Mouse (Mus musculus) c-Kit-positive CD71-negative TER-119-negative erythroid progenitor cells, embryonic 14.5 days (primary cell): ENCODE data around the gene Atxn2l.
"Not testable (repeated sequence)": the region's sequence is repeated elsewhere in the genome, so short reads cannot be mapped to it uniquely, and the experiment has no call there.

Source experiments
- DNase-seq: peaks from one replicate; pipeline ENCODE4 v3.0.0-alpha.2; 2013; ENCODE audit warnings: low read depth

The Atxn2l gene

DNA sequence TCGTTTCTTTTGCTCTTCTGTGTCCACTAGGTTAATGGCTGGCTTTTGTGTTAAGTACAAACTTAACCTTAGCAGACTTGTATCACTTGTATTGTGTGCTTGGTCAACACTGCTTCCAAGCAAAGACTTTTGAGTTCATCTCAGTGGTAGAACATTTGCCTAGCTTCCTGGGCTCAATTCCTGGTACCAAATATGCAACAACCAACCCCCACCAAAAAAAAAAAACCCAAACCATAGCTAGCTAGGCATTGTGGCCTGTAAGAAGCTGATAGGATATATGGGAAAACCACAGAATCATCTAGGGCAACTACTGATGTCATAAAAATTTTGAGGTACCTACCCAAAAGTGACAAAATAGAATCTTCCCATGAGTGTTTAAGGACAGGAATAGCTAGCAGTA, 12.2 kb downstream of the Atxn2l start:
- DNase-seq, result no peak

DNA sequence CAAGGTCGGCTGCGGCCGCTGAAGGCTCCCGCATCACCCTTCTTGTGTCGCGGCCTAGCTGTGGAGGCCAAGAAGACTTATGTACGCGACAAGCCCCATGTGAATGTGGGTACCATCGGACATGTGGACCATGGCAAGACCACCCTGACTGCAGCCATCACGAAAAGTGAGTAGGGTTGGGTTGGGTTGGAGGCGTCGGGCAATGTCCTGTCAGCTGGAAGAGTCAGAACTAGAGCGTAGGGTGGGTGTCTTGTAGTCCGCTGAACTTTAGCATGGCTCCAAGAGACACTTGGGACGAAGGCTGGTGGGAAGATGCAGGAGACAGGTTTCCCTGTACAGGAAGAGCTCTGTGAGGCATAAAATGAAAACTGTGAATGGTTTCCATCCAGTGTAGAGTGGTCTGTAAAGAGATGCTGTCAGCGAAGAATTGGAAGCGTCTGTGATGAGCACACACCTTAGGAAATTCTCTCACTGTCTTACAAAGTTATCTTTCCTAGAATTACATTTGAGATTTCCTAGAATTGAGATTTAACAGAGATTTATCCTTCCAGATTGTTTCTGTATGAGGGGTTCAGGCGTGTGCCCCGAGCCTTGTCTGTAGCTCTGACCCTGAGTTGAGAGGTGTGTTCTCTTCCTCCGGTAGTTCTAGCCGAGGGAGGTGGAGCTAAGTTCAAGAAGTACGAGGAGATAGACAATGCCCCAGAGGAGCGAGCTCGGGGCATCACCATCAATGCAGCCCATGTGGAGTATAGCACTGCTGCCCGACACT, 15.4 kb downstream of the Atxn2l start:
- not testable (repeated sequence) for DNase-seq

- peak; percentile 91 for DNase-seq
Observed at GRCm38 (mm10) chr7:126487052-126487483, 16.2 kb downstream of the Atxn2l start, which contains the start of gene Tufm. Tufm (plus strand) TSS chr7:126487361.

- no peak for DNase-seq
Observed at GRCm38 (mm10) chr7:126482392-126482871, 20.8 kb downstream of the Atxn2l start.

- no peak for DNase-seq
Observed at GRCm38 (mm10) chr7:126481699-126482098, 21.5 kb downstream of the Atxn2l start.

- DNase-seq, result peak; percentile 85
Observed at GRCm38 (mm10) chr7:126474993-126475581, 28.1 kb downstream of the Atxn2l start, which contains the start of gene Sh2b1. Sh2b1 (minus strand) TSS chr7:126475424.

DNA sequence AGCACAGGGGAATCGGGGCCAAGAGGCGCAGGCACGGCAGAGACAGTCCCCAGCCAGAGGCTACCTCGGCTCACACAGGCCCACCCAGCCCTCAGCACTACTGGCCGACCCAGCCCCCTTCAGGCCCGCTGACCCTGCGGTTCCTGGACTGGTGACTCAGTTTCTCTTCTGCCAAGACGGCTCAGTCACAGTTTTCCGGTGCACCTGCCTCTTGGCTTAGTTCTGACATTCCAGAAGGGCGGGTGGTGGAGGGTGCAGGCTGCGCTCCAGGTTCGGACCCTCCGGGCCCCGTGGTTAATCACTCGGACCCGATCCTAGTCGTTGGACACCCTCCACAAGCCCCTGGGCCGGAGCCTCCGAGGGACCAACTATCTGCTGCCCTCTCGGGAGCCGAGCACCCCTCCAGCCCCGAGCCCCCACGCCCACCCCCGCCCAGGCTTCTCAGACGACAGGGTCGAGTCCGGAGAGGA, 28.7 kb downstream of the Atxn2l start:
- DNase-seq, result no peak

- no peak for DNase-seq
Observed at GRCm38 (mm10) chr7:126473470-126474086, 29.7 kb downstream of the Atxn2l start.

GRCm38 (mm10) chr7:126472713-126473112, 30.5 kb downstream of the Atxn2l start:
- no peak for DNase-seq

DNA sequence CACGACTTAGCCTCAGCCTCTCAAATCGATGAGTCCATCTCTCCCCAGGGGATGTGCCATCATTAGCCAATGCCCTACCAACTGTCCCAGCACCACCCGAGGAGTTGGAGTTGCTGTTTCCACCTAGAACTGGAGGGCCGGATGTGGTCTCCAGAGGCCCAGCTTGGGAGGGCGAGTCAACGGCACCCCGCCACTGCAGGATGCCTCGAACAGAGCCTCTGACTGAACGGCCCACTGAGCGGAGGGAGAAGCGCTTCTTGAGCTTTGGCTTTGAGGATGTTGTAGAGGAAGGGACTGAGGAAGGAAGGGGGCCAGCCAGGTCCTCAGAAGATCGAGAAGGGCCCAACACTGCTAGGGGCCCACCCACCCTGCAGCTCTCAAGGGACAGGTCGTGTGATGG, 30.9 kb downstream of the Atxn2l start:
- DNase-seq, result peak; percentile 56

- no peak for DNase-seq
Observed at GRCm38 (mm10) chr7:126471853-126472252, 31.4 kb downstream of the Atxn2l start.

GRCm38 (mm10) chr7:126471361-126471760, 31.9 kb downstream of the Atxn2l start:
- no peak for DNase-seq

- peak; percentile 51 for DNase-seq
Observed at GRCm38 (mm10) chr7:126470077-126470476, 33.2 kb downstream of the Atxn2l start.

- DNase-seq, result no peak
Observed at GRCm38 (mm10) chr7:126467834-126468627, 35.2 kb downstream of the Atxn2l start.

DNA sequence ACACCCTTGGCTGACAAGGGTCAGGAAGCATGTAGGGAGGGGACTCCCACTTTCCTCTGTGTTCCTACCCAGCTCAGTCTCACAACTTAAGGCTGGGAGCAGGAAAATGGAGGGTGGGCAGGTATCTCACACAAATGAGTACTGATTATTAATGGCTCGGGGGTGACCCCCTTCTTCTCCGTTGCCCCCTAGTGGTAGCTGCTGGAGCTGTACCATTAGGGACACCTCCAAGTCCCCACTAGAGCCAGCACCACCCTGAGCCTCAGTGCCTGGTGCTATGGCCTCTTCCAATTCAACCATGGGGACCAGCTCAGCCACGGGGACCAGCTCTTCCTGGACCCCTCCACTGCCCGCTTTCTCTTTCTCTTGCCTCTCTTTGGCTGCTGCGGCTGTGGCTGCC, 36.0 kb downstream of the Atxn2l start:
- peak; percentile 68 for DNase-seq

DNA sequence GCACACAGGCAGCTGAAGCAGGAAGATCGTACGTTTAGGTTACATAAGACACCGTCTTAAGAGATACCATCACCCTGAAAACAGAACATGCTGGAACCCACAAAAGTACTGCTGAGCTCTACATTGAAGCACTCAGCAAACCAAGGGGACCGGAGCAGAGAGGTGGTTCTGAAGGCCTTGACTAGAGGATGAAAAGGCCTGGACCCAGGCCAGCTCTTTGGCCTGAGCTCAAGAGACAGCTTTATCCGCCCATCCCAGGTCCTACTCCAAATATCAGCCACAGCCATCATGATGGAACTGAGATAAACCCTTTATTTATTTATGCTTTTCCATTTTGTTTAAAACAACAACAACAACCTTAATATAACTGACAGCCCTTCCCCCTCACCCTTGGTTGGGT, 36.5 kb downstream of the Atxn2l start:
- DNase-seq, result no peak

DNA sequence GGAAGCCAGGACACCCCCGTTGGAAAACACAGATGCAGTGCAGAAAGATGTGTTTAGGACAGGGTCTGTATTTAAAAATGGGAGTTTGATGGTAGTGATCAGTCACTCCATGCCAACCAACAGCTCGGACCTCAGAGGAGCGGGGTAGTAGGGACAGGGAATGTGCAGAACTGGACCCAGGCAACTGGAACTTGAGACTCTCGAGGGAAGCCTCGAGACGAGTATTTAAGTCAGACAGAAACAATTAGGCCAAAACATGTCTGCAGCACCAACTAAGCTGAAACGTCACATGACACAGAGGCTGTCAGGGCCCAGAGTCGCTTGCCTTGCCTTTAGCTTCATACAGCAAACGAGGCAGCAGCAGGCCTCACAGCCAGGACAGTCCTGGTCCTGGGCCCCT, 37.1 kb downstream of the Atxn2l start:
- DNase-seq, result no peak

DNA sequence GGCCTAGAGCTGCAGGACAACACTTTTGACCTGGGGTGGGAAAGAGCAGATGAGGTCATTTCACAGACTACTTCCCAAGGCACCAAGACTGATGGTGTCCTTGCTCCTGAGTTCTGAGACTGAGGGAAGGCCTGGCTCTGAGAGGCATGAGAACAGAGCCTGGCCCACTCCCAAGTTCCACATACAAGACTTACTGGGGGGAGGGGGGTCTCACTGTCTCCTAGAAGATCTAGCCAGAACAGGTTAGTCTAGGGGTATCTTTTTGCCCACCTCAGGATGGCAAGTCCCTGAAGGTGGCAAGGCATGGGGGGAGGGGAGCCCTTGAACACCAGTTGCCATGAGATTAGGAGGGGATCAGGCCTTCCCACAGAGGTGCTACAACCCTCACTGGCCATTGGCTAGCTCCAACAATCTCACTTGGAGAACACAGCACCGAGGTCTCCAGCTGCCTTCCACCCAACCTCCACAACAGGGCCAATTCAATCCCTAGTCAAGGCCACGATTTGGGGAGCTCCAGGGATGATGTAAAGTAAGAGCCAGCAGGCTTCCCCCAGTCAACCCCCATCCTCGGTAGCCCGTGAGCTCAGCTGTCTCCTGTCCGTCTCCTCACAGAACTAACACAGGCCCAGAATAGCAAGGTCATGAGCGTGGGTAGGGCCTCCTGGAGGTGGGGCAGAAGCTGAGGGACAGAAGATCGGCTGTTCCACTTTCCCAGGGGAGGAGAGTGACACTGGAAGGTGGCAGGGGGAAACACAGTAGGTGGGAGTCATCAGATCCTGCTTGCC, 37.8 kb downstream of the Atxn2l start:
- DNase-seq, result no peak

DNA sequence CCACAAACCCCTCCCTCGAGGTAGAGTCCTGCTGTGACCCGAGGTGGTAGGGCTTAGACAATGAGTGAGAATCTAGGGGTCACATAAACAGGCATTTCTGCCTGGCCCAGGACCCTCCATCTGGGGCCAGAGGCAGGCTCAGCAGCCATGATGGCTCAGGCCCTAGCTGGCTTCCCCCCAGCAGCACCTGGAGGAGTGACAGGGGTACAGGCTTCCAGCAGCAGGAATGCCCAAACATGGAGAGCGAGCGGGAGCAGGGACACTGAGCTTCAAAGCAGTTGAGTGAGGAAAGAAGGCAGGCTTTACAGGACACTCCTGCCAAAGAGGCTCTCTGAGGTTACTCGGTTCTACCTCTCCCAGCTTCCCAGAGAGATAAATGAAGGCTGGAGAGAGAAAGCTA, 38.4 kb downstream of the Atxn2l start:
- DNase-seq, result no peak

DNA sequence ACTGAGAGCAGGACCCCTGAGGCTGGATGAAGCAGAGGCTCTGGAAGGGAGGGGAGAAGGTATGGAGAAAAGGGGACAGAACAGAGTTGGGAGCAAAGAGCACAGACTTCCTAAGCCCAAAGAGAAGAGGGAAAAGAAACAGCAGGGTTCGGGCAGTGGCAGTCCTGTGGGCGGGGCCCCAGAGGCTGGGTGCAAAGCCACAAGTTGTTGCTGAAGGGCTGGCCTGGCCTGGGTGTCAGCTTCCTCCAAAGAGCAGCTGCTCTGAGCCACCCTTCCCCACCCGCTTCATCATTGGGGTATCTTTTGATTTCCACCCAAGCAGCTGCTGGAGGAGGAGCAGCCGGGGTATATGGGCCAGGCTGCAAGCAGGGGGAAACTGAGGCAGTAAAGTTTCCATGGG, 39.1 kb downstream of the Atxn2l start:
- DNase-seq, result no peak

- no peak for DNase-seq
Observed at GRCm38 (mm10) chr7:126463547-126463946, 39.7 kb downstream of the Atxn2l start.
